Mouse (Mus musculus): Measurements from ENCODE around the gene Cfap65.

- no peak for TF ChIP-seq CTCF (IDR thresholded peaks at IDR 0.05; ENCODE audit: low read depth)
- TF ChIP-seq EP300 (IDR thresholded peaks at IDR 0.05; ENCODE audit: low read depth) = no peak
Measured at GRCm38 (mm10) chr1:74897976-74898375, 37.4 kb downstream of the Cfap65 start.
